Mouse (Mus musculus) megakaryocyte, embryonic 14.5 days (primary cell): Measurements from ENCODE around the gene Pofut1. TPM values are rescaled to one million over a fixed set of nuclear protein-coding genes. Genes with fewer than 3 reads are reported as not detected.

Experiments
- H3K27me3 ChIP-seq: replicated peaks from 2 replicates; pipeline ENCODE3; 2012; ENCODE audit warnings: inconsistent platforms
- H3K36me3 ChIP-seq: replicated peaks from 2 replicates; pipeline ENCODE3; 2012; ENCODE audit warnings: low read length, inconsistent platforms, mixed read lengths
- H3K4me1 ChIP-seq: 2 replicates; pipeline ENCODE4 v1.6.1; 2012; ENCODE audit warnings: inconsistent platforms
- H3K4me3 ChIP-seq: replicated peaks from 2 replicates; pipeline ENCODE3; 2012; ENCODE audit warnings: moderate library complexity, mild to moderate bottlenecking, inconsistent platforms
- H3K9me3 ChIP-seq: 2 replicates; pipeline ENCODE4 v1.6.1; 2012; ENCODE audit warnings: inconsistent platforms
- FLI1 ChIP-seq: IDR thresholded peaks from 2 replicates; pipeline ENCODE4 v1.6.1; 2012; ENCODE audit warnings: low read length, inconsistent platforms, mixed read lengths
- GATA1 ChIP-seq: IDR thresholded peaks from 3 replicates; pipeline ENCODE4 v1.6.1; 2012; ENCODE audit warnings: mixed read lengths, low read length, inconsistent platforms, borderline replicate concordance
- polyA plus RNA-seq: library from polyadenylated mRNA; stranded (reverse); fragments of >175 nt; gene quantifications from 2 replicates; pipeline ENCODE4 v1.2.3, GENCODE M21; 2012; ENCODE audit warnings: low replicate concordance; ENCODE audit not compliant: insufficient read depth

The Pofut1 gene
- polyA plus RNA-seq, 1 experiment = 3.0 TPM

DNA sequence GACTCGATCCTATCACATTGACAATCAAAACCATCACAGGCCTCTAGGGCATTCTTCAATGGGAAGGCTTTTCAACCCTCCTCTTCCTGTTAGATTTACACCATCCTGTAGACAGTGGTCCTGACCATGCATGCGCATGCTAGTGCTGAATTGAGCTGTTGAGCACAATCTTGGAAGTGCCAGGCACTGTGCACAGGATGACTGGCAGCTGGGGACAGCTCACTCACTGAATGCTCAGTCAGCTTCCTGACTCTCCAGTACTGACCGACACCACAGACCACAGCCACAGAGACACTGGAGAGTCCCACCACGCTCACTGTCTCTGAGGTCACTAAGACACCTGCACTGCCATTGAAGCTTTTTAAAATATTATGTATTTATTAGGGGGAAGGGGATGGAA, 25.9 kb upstream of the Pofut1 start:
- Histone ChIP-seq H3K36me3 (peaks cover 24% of the 10 kb centered on the region), H3K9me3 (no peaks in the 10 kb centered on the region), H3K27me3 (peaks cover 1% of the 10 kb centered on the region), H3K4me1 (peaks cover 84% of the 10 kb centered on the region), H3K4me3 (peak overlapping the region; percentile 86)
- no peak for TF ChIP-seq FLI1
- TF ChIP-seq GATA1 = no peak; the same call in 2 of the 3 replicates

DNA sequence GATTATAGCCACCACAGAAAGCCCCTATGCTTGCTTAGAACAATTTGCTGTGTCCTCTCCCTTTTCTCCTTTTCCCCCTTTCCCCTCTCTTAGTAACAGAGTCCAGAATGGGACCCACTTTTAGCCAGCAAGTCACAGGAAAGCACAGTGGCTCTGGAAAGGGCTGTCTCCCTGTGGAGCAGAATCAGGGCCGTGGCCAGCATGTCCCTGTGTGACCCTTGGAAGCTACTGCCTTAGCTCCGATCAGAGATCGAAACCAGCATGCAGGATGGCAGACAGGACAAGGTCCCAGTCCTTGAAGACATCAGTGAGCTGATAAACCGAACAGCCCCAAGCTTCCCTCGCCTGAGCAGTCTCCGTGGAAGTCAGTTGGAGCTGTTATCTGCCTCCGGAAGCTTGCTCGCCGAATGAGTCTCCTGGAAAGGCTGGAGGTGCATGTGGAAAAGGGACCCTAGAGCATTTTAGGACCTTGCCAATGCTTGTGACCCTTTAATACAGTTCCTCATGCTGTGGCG, 23.4 kb upstream of the Pofut1 start:
- peaks cover 1% of the 10 kb centered on the region for H3K27me3 ChIP-seq
- TF ChIP-seq FLI1 = no peak
- TF ChIP-seq GATA1 = no peak
- H3K4me3 ChIP-seq = no peak overlapping the region
- H3K4me1 ChIP-seq = peaks cover 90% of the 10 kb centered on the region
- peaks cover 25% of the 10 kb centered on the region for H3K36me3 ChIP-seq
- no peaks in the 10 kb centered on the region for H3K9me3 ChIP-seq

GRCm38 (mm10) chr2:153218516-153218915, 22.8 kb upstream of the Pofut1 start:
- H3K9me3 ChIP-seq = no peaks in the 10 kb centered on the region
- peaks cover 87% of the 10 kb centered on the region for H3K4me1 ChIP-seq
- H3K36me3 ChIP-seq = peaks cover 25% of the 10 kb centered on the region
- no peak for TF ChIP-seq FLI1
- no peak for TF ChIP-seq GATA1
- H3K4me3 ChIP-seq = no peak overlapping the region
- peaks cover 1% of the 10 kb centered on the region for H3K27me3 ChIP-seq

DNA sequence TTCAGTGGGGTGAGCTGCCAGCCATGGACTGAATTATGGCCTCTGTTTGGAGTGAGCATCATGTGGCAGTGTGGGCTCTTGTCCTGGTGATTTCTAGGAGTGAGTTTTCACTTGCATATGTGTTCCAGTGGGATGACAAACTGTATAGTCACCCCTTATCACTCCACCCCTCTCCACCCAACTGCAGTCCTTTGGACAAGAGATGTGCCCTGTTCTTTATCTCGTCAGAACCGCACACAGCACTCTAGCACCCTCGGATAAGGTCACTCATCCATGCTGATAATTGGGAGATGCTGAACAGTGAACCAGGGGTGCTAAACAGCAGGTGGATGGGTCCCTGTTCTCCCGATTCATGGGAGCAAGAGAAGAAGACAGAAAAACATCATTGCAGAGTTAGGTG, 19.7 kb upstream of the Pofut1 start:
- TF ChIP-seq GATA1 (no peak), FLI1 (no peak)
- H3K4me1 ChIP-seq = peaks cover 85% of the 10 kb centered on the region
- H3K36me3 ChIP-seq = peaks cover 28% of the 10 kb centered on the region
- peaks cover 1% of the 10 kb centered on the region for H3K27me3 ChIP-seq
- no peak overlapping the region for H3K4me3 ChIP-seq
- no peaks in the 10 kb centered on the region for H3K9me3 ChIP-seq

DNA sequence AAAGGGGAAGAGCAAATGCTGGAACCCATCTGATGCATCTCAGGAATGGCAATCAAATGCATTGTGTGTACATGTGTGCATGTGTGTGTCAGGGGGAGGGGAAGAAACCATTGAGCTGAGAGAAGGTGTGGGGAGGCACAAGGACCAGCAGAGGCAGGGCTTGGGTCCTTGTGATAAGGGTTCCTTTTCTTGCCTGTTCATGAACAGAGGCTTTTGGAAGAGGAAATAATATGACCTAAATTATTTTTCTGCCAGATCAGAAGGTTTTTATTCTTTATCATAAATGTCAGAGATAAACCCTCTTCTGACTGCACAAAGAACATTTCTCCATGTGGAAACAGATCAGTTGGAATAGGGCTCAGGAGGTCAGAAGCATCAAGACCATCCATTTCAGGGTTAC, 19.2 kb upstream of the Pofut1 start:
- TF ChIP-seq GATA1 (no peak), FLI1 (no peak)
- H3K36me3 ChIP-seq = peaks cover 33% of the 10 kb centered on the region
- no peaks in the 10 kb centered on the region for H3K9me3 ChIP-seq
- peaks cover 85% of the 10 kb centered on the region for H3K4me1 ChIP-seq
- H3K27me3 ChIP-seq = peaks cover 1% of the 10 kb centered on the region
- H3K4me3 ChIP-seq = no peak overlapping the region

DNA sequence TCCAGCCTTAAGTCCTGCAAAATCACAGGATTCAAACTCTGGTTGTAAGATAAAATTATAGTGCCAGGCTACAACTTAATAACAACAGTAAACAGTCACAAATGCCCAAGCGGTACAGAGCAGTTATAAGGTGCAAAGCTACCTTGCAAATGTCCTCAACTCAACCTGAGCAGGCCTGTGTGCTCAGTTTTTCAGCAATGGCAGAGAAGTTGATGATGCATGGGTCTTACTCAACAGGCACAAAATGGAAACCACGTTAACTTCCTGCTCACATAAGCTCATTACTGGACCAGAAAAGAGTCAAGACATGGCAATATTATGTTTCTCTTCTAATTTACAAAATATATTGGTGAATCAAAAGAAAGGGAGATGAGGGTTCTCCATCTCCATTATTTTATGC, 18.8 kb upstream of the Pofut1 start:
- Histone ChIP-seq H3K4me3 (no peak overlapping the region), H3K36me3 (peaks cover 36% of the 10 kb centered on the region), H3K27me3 (peaks cover 1% of the 10 kb centered on the region), H3K4me1 (peaks cover 83% of the 10 kb centered on the region), H3K9me3 (no peaks in the 10 kb centered on the region)
- no peak for TF ChIP-seq GATA1
- no peak for TF ChIP-seq FLI1

GRCm38 (mm10) chr2:153224946-153225594, 16.3 kb upstream of the Pofut1 start, which contains the start of gene Tspyl3:
Gene Tspyl3, minus strand, starts transcription at chr2:153225441.
- no peaks in the 10 kb centered on the region for H3K27me3 ChIP-seq
- peak within 1 kb of the TSS; percentile 94 for H3K4me3 ChIP-seq
- TF ChIP-seq FLI1 = no peak
- no peak for TF ChIP-seq GATA1
- no peaks in the 10 kb centered on the region for H3K9me3 ChIP-seq
- peaks cover 86% of the 10 kb centered on the region for H3K4me1 ChIP-seq
- peaks cover 50% of the 10 kb centered on the region for H3K36me3 ChIP-seq

GRCm38 (mm10) chr2:153225595-153225953, 15.8 kb upstream of the Pofut1 start:
- Histone ChIP-seq H3K27me3 (no peaks in the 10 kb centered on the region), H3K4me1 (peaks cover 86% of the 10 kb centered on the region), H3K36me3 (peaks cover 50% of the 10 kb centered on the region), H3K9me3 (no peaks in the 10 kb centered on the region), H3K4me3 (peak overlapping the region; percentile 94)
- TF ChIP-seq GATA1 = no peak

DNA sequence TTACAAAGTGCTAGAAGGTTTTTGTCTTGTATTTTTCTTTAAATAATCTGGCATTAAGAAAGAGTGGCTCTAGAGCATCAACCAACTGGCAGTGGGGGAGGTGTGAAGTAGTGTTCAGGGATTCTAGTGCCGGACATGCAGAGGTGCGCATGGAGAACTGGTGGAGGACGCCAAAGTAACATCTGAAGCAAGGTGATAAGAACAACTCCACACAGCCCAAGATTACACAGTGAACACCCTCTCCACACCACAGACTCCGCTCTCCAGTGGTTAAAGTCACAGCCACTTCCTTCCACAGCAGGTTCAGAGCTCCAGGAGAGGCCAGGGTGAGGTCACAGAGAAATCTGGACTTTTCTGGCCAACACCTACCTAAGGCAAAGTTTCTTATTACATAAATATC, 13.4 kb upstream of the Pofut1 start:
- H3K36me3 ChIP-seq = peaks cover 63% of the 10 kb centered on the region
- peaks cover 68% of the 10 kb centered on the region for H3K4me1 ChIP-seq

DNA sequence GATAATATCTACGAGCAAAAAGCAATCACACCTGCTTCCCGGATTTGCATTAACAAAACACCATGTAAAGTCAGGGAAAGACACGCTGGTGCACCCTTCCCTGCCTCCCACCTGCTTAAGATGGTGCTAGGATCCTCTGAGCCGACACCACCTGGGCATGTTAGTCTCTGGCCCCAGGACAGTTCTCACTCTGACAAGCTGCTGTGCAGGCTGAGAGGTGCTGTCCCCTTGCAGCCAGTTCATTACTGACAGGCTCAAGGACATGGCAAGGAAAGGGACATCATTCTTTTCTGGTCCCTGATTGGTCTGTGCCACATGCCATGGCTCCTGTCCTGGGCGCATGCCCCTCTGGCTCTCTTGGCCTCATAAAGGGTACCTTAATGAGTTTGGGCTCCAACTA, 12.8 kb upstream of the Pofut1 start:
- Histone ChIP-seq H3K9me3 (no peaks in the 10 kb centered on the region), H3K36me3 (peaks cover 69% of the 10 kb centered on the region), H3K27me3 (no peaks in the 10 kb centered on the region), H3K4me3 (peak overlapping the region; percentile 50), H3K4me1 (peaks cover 65% of the 10 kb centered on the region)
- TF ChIP-seq FLI1 (no peak), GATA1 (no peak)

More for the DNA sequence above, 13.4 kb upstream of the Pofut1 start:
- no peaks in the 10 kb centered on the region for H3K9me3 ChIP-seq
- no peak overlapping the region for H3K4me3 ChIP-seq
- no peaks in the 10 kb centered on the region for H3K27me3 ChIP-seq
- no peak for TF ChIP-seq FLI1
- no peak for TF ChIP-seq GATA1
